ENCODE assay signal across 10 mouse cellular contexts in genomic region chr10:69627767-69628166, GRCm38 (mm10).
"Had no signal": no experiment of that assay in that cellular context is flagged by ENCODE, and none has a peak within 500 bp of the region (broad histone marks: within the 10 kb centered on the region; RNA-seq: fewer than 3 reads in every experiment).

No protein-coding gene starts in this region.

- DNase-seq: gastrocnemius, postnatal 14 days; gastrocnemius, postnatal 36 days; heart, adult 2 months; heart, postnatal 10 days; kidney, adult 11 months; kidney, adult 2 months; kidney, adult 9 months; kidney, postnatal 14 days; kidney, postnatal 36 days; left cerebral cortex, postnatal 4 days had no signal
